Mouse (Mus musculus): ENCODE data around the gene Auts2. TPM values are rescaled to one million over a fixed set of nuclear protein-coding genes. Genes with fewer than 3 reads are reported as not detected.

The Auts2 gene
- polyA plus RNA-seq, 1 experiment from 2014 or later: 24.7 TPM

- Histone ChIP-seq H3K4me1 (peaks cover 21% of the 10 kb centered on the region), H3K9me3 (no peaks in the 10 kb centered on the region), H3K27ac (peak overlapping the region; percentile 57; the same call in 1 of the 2 replicates), H3K27me3 (ENCODE audit: insufficient read depth, poor library complexity, severe bottlenecking) (peaks cover 4% of the 10 kb centered on the region; the same call in 1 of the 2 replicates), H3K4me3 (no peak overlapping the region), H3K36me3 (no peaks in the 10 kb centered on the region)
- no peak for DNase-seq (ENCODE audit: low spot score)
- 18% methylated on average over 2 of the region's 2 CpGs for WGBS
Observed at GRCm38 (mm10) chr5:131642752-131643151, 900.4 kb downstream of the Auts2 start.

DNA sequence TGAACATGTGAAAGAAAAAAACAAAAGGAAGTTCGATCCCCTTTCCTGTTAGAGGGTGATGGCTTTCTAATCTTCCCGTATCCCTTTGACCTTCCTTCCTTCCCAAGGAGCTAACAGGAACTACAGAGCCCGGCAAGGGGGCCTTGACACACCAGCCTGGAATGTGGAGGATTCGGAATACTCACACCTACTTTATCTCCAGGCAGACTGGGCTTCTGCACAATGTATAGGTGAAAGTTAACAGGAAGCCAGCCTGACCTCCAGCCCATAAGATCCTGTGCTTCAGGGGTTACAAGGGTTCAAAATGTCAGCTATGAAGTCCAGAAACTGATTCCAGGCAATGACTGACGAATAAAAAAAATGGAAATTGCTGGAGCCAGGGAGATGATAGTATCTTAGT is 906.7 kb downstream of the Auts2 start:
- no peak overlapping the region for H3K27ac ChIP-seq
- H3K9me3 ChIP-seq: no peaks in the 10 kb centered on the region
- H3K27me3 ChIP-seq (ENCODE audit: insufficient read depth, poor library complexity, severe bottlenecking): no peaks in the 10 kb centered on the region
- whole genome bisulfite sequencing: 27% methylated on average over 5 of the region's 5 CpGs
- H3K36me3 ChIP-seq: no peaks in the 10 kb centered on the region
- peaks cover 19% of the 10 kb centered on the region for H3K4me1 ChIP-seq
- no peak for DNase-seq (ENCODE audit: low spot score)
- H3K4me3 ChIP-seq: no peak overlapping the region

DNA sequence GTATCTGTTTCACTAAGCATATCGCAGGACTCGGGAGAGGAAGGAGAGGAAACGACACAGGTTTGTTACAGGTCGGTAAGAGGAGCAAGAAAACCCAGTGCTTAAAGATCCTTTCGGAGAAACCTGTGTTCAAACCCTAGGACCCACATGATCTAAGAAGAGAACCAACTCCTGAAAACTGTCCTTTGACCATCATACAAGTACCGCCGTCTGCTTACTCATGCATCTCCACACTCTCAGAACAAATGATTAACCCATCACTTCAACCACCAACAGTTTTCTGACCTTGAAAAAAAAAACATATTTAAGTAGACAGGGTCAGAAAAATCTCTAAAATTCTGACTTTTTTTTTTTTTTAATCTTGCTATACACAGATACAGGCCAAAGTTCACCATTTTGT is 908.4 kb downstream of the Auts2 start:
- H3K27me3 ChIP-seq (ENCODE audit: insufficient read depth, poor library complexity, severe bottlenecking): no peaks in the 10 kb centered on the region
- no peaks in the 10 kb centered on the region for H3K36me3 ChIP-seq
- DNase-seq (ENCODE audit: low spot score): no peak
- peaks cover 24% of the 10 kb centered on the region for H3K4me1 ChIP-seq
- H3K4me3 ChIP-seq: no peak overlapping the region
- no peaks in the 10 kb centered on the region for H3K9me3 ChIP-seq
- H3K27ac ChIP-seq: no peak overlapping the region
- 93% methylated on average over 7 of the region's 7 CpGs for WGBS

DNA sequence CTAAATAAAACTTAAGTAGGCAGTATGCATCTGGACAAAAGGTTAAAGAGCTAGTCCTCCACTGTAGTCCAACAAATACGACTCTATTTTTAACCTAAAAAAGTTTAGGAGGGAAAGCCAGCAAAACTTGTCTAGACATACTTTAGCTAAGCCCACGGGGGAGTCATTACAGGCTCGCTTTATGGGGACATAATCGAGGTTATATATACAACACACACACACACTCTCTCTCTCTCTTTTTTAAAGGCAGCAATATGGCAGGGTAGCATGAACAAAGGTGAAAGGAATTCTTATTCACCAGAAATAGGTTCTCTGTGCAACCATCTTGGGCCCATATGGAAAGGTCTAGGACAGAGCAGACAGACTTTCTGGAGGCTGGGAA is 911.2 kb downstream of the Auts2 start:
- Histone ChIP-seq H3K4me1 (peaks cover 21% of the 10 kb centered on the region), H3K9me3 (no peaks in the 10 kb centered on the region), H3K4me3 (no peak overlapping the region), H3K27me3 (ENCODE audit: insufficient read depth, poor library complexity, severe bottlenecking) (no peaks in the 10 kb centered on the region), H3K27ac (peak overlapping the region; percentile 69; the same call in 1 of the 2 replicates), H3K36me3 (no peaks in the 10 kb centered on the region)
- no peak for DNase-seq (ENCODE audit: low spot score)
- WGBS: 68% methylated on average over 4 of the region's 4 CpGs

DNA sequence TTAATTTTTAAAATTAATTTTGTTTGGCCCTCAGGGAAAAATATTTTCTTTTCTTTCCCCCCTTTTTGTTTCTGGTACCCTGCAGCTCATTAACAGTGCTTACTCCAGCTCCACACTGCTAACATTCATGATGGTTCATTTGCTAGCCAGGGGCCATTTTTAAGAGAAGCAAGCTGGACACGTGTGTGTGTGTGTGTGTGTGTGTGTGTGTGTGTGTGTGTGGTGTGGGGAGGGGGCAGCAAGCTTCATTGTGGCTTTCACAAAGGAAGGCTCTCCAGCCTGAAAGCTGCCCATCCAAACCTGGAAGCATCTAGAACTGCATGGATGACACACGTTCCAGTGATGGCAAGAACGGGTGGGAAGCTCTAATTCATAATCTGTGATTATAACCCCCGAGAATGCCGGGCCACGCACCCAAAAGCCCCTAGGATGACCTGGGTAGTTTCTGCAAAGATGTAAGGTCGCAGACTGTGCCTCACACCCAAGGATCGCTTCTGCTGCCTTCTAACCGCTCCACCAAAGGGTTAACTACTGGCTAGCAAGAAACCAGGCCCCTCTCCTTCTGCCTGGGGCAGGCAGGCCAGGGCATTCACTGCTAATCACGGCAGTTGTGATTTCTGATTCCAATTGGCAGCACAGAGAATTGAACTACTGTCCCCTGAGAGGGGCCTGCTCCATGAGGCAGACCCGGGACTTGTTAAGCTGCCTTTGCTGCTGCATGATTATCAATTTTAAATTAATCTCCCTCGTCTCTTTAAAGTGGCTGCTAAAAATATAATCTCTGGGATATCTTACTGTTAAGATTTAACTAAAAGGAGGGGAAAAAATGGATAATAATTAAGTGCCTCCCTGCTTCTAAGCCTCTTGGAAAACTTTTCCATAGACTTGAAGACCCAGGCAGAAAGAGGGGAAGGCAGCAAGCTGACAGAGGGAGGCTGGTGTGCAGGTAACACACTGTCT is 911.8 kb downstream of the Auts2 start:
- peaks cover 14% of the 10 kb centered on the region for H3K4me1 ChIP-seq
- no peak for DNase-seq (ENCODE audit: low spot score)
- H3K9me3 ChIP-seq: no peaks in the 10 kb centered on the region
- 36% methylated on average over 12 of the region's 12 CpGs for WGBS
- H3K27ac ChIP-seq: peak overlapping the region; percentile 69
- no peaks in the 10 kb centered on the region for H3K36me3 ChIP-seq
- H3K4me3 ChIP-seq: no peak overlapping the region
- no peaks in the 10 kb centered on the region for H3K27me3 ChIP-seq (ENCODE audit: insufficient read depth, poor library complexity, severe bottlenecking)

DNA sequence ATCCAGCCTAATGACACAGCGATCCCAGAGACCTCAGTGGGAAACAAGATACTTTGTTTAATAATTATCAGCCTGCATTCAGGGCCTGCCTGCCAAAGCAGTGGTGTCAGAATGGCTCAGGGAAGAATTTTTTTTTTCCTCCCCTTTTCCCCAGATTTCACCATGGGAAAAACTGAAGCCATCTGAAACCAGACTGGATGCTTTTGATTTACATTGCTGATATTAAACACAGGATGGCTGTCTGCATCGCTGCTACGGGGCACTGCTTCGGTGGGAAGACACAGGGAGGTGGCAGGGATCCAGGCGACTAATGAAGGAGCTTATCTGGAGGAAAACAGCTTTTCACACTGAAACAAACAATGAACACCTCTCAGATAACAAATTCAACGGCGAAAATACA is 912.6 kb downstream of the Auts2 start:
- 29% methylated on average over 7 of the region's 7 CpGs for WGBS
- no peak for DNase-seq (ENCODE audit: low spot score)
- H3K27ac ChIP-seq: no peak overlapping the region

DNA sequence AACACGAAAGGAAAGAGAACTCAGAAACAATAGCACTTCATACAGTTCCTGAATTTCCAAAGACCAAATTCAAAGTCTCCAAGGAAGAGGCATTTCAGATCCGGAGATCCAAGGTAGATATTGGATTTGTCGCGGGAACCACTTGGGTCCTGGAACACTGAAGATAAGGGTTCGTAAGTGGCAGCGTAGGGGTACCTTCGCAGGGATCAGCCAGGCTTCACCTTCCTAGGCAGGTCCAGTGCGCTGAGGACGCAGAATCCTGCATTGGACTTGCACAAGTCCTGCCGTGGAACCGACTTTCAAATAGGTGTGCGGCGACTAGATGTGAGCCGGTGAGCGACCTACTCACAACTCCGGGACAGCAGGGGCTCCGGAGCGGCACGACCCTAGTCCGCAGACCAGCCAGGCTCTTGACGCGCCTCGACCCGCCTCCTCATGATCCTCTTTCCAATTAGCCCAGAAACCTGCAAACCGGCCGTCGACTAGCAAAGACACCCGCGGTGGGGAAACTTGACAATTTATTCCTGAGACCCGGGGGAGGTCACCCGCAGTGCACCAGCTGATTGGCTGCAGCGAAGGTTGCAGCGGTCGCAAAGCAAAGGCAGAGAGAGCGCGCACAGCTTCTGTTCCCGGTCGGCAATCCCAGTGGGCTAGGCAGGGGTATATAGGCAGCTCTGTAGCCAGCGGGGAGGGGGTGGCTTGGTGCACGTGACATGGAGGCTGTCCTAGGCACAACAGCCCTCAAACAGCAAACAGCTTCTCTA is 926.8 kb downstream of the Auts2 start:
- H3K27ac ChIP-seq: no peak overlapping the region
- no peak for DNase-seq (ENCODE audit: low spot score)
- H3K27me3 ChIP-seq (ENCODE audit: insufficient read depth, poor library complexity, severe bottlenecking): peaks cover 62% of the 10 kb centered on the region
- no peaks in the 10 kb centered on the region for H3K9me3 ChIP-seq
- peak overlapping the region; percentile 55 for H3K4me3 ChIP-seq
- 1% methylated on average over 40 of the region's 40 CpGs for WGBS
- H3K36me3 ChIP-seq: no peaks in the 10 kb centered on the region
- peaks cover 7% of the 10 kb centered on the region; the same call in 1 of the 2 replicates for H3K4me1 ChIP-seq

More for the DNA sequence above, 912.6 kb downstream of the Auts2 start:
- no peaks in the 10 kb centered on the region for H3K9me3 ChIP-seq
- no peaks in the 10 kb centered on the region for H3K27me3 ChIP-seq (ENCODE audit: insufficient read depth, poor library complexity, severe bottlenecking)
- peaks cover 13% of the 10 kb centered on the region for H3K4me1 ChIP-seq
- no peak overlapping the region for H3K4me3 ChIP-seq
- no peaks in the 10 kb centered on the region for H3K36me3 ChIP-seq

DNA sequence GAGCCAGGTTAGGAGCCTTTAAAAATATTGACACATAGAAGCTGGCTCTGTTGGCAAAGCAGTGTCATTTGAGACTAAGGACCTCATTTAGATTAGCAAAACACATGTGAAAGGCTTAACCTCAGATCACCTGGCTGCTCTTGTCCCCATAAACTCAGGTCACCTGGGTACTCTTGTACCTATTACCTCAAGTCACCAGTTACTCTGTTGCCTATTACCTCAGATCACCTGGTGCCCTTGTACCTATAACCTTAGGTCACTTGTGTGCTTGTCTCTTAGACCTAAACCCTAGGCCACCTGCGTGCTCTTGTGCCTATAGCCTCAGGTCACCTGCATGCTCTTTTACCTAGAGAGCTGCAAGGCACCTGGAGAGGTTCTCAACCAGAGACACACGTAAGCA is 928.9 kb downstream of the Auts2 start:
- WGBS: 84% methylated on average over 2 of the region's 2 CpGs
- no peaks in the 10 kb centered on the region for H3K36me3 ChIP-seq

GRCm38 (mm10) chr5:131613301-131613700 is 929.8 kb downstream of the Auts2 start:
- no peak for DNase-seq (ENCODE audit: low spot score)
- WGBS: 70% methylated on average over 3 of the region's 3 CpGs
- Histone ChIP-seq H3K36me3 (no peaks in the 10 kb centered on the region), H3K27me3 (ENCODE audit: insufficient read depth, poor library complexity, severe bottlenecking) (peaks cover 66% of the 10 kb centered on the region), H3K4me3 (no peak overlapping the region), H3K9me3 (no peaks in the 10 kb centered on the region), H3K27ac (no peak overlapping the region), H3K4me1 (peaks cover 7% of the 10 kb centered on the region; the same call in 1 of the 2 replicates)

More for the DNA sequence above, 928.9 kb downstream of the Auts2 start:
- no peak overlapping the region for H3K27ac ChIP-seq
- H3K9me3 ChIP-seq: no peaks in the 10 kb centered on the region
- DNase-seq (ENCODE audit: low spot score): no peak
- H3K4me3 ChIP-seq: no peak overlapping the region
- H3K27me3 ChIP-seq (ENCODE audit: insufficient read depth, poor library complexity, severe bottlenecking): peaks cover 71% of the 10 kb centered on the region
- H3K4me1 ChIP-seq: peaks cover 7% of the 10 kb centered on the region; the same call in 1 of the 2 replicates

- peaks cover 40% of the 10 kb centered on the region for H3K27me3 ChIP-seq (ENCODE audit: insufficient read depth, poor library complexity, severe bottlenecking)
- no peak overlapping the region for H3K4me3 ChIP-seq
- H3K9me3 ChIP-seq: no peaks in the 10 kb centered on the region
- no peak overlapping the region for H3K27ac ChIP-seq
- no peaks in the 10 kb centered on the region for H3K36me3 ChIP-seq
- 84% methylated on average over 10 of the region's 10 CpGs for WGBS
- no peaks in the 10 kb centered on the region for H3K4me1 ChIP-seq
- no peak for DNase-seq (ENCODE audit: low spot score)
Observed at GRCm38 (mm10) chr5:131610702-131611101, 932.4 kb downstream of the Auts2 start.

DNA sequence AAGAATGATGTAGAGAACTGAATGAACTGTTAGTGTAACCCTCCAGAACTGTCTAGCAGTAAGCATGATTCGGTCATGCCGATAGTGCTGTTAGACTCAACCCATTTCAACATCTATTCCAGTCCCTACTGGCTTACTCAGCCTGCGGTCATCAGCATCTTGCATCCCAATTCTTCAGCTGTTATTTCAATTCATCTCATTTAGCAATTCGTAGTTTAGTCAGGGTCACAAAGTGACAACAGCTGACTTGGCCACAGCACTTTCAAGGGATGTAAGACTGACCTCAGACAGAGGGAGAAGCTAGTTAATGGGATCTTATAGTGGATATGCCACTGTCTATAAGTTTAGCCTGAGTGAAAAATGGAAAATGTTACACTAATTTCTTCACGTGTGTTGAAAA is 936.4 kb downstream of the Auts2 start:
- WGBS: 84% methylated on average over 5 of the region's 5 CpGs
- H3K27me3 ChIP-seq (ENCODE audit: insufficient read depth, poor library complexity, severe bottlenecking): peaks cover 38% of the 10 kb centered on the region; the same call in 1 of the 2 replicates

DNA sequence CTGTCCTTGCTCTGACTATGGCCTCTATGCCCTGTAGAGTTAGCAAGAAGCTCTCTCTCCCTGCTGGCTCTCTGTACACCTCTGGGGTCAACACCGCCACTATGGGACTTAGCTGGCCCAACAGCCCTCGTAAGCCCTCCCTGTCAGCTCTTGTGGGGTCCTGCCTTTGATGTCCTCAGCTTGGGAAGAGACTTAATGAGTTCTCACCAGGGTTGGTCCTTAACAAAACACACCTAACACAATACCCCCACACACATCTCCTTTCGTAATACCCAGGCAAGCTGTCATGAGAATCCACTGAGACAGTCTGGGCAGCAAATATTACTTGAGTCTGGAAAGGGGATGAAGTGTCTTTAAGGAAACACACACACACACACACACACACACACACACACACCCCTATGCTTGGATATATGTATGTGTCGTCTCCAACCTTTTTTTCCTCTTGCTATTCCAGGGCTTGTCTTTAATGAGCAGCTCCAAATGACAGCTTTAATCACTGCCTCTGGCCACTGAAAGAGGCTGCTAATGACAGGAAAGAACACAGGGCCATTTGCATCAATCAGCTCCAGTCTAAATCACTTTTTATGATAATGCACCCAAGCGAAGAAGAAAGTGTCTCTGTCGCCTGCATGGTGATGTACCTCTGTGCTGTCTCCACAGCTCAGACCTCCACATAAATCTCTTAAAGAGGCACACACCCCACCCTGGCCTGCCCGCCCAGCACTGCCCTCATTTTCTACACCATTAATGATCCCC is 941.0 kb downstream of the Auts2 start:
- Histone ChIP-seq H3K4me1 (peaks cover 7% of the 10 kb centered on the region; the same call in 1 of the 2 replicates), H3K4me3 (no peak overlapping the region), H3K27ac (no peak overlapping the region), H3K9me3 (no peaks in the 10 kb centered on the region), H3K27me3 (ENCODE audit: insufficient read depth, poor library complexity, severe bottlenecking) (peaks cover 59% of the 10 kb centered on the region), H3K36me3 (no peaks in the 10 kb centered on the region)
- 52% methylated on average over 7 of the region's 7 CpGs for WGBS
- DNase-seq (ENCODE audit: low spot score): no peak

More for the DNA sequence above, 936.4 kb downstream of the Auts2 start:
- Histone ChIP-seq H3K27ac (no peak overlapping the region), H3K4me3 (no peak overlapping the region), H3K9me3 (no peaks in the 10 kb centered on the region), H3K4me1 (no peaks in the 10 kb centered on the region), H3K36me3 (no peaks in the 10 kb centered on the region)
- no peak for DNase-seq (ENCODE audit: low spot score)
